Mouse (Mus musculus): ENCODE data around the gene Krt33a. TPM values are rescaled to one million over a fixed set of nuclear protein-coding genes. Genes with fewer than 3 reads are reported as not detected.

Gene Krt33a
- not detected for polyA plus RNA-seq (2017; shearing (Covaris generic))

GRCm38 (mm10) chr11:100016112-100016511 lies at the start of gene Krt33a:
Gene Krt33a, minus strand, starts transcription at chr11:100016212.

DNA sequence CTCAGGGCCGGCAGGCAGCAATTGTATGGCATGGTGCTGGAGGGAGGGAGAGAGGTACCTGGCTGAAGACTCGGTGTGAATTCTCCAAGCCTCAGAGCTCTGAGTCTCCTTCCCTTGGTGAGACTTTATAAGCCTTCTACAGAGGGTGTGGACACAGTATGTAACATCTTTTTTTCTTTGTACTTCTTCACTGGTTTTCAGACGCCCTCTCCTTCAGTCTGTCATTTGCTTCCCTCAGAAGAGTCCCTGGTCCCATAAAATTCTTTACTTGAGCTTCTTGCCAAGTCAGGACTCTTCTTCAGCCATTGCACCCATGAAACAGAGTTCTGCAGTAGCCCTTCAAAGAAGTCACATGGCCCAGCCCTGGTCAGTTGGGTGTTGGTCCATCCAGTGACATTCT lies 34.4 kb upstream of the Krt33a start, which contains the start of gene Krt31:
Gene Krt31 (minus strand): TSS at position 101 of the 400 bp plus-strand sequence.

DNA sequence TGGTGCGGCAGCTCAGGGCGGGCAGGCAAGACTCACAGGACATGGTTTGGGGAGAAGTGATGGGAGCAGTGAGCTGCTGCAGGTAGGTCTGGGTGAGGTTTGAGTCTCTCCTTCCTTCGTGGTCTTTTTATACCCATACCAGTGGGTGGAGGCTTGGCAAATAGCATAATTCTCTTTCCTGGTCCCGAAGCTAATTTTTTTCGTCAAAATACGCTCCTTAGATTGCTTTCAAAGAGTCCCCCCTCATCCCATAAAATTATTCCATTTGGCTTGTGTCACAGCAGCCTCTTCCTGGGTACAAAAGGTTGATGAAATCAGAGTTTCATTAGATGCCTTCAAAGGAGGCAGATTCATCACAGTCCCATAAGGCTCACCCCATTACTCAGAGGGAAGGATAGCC lies 25.4 kb upstream of the Krt33a start, which contains the start of gene Krt34:
Gene Krt34 (minus strand): TSS at position 101 of the 400 bp plus-strand sequence.

GRCm38 (mm10) chr11:100029768-100030167 lies 13.8 kb upstream of the Krt33a start, which contains the start of gene Krt33b:
Gene Krt33b, minus strand, starts transcription at chr11:100029868.

GRCm38 (mm10) chr11:99993620-99994383 lies 22.2 kb downstream of the Krt33a start, which contains the start of gene Krtap17-1:
Gene Krtap17-1, minus strand, starts transcription at chr11:99993994.

DNA sequence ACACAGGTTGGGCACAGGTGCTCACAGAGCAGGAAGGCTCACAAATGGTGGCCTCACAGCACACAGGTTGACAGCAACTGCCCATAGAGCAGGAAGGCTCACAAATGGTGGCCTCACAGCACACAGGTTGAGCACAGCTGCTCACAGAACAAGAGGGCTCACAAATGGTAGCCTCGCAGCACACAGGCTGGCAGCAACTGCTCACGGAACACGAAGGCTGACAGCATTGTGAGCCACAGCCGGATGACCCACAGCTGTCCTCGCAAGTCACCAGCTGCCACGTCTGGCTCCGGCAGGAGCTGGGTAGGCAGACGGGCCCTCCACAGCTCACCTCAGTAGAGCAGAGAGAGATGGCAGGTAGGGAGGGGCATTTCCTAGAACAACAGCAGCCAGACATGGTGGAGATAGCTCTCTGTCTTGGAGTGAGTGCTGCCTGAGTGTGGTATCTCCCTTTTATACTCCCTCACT lies 29.8 kb downstream of the Krt33a start, which contains the start of gene Krtap16-1:
Gene Krtap16-1 (minus strand): TSS at position 418 of the 468 bp plus-strand sequence.

GRCm38 (mm10) chr11:99978953-99979352 lies 37.1 kb downstream of the Krt33a start, which contains the start of gene Krtap29-1:
Gene Krtap29-1, minus strand, starts transcription at chr11:99979053.

Other genes with a start within 250 kb of the Krt33a start
- not detected for gene Gm11595, start 243.3 kb downstream of the Krt33a start, polyA plus RNA-seq (2017; shearing (Covaris generic))
- gene Krtap4-8, start 235.5 kb downstream of the Krt33a start, polyA plus RNA-seq (2017; shearing (Covaris generic)): not detected
- gene Krtap4-9, start 231.0 kb downstream of the Krt33a start, polyA plus RNA-seq (2017; shearing (Covaris generic)): not detected
- gene Gm11596, start 222.7 kb downstream of the Krt33a start, polyA plus RNA-seq (2017; shearing (Covaris generic)): not detected
- not detected for gene Gm11569, start 217.3 kb downstream of the Krt33a start, polyA plus RNA-seq (2017; shearing (Covaris generic))
- gene Gm11554, start 211.8 kb downstream of the Krt33a start, polyA plus RNA-seq (2017; shearing (Covaris generic)): not detected
- not detected for gene Krtap4-13, start 206.3 kb downstream of the Krt33a start, polyA plus RNA-seq (2017; shearing (Covaris generic))
- not detected for gene Gm11564, start 200.5 kb downstream of the Krt33a start, polyA plus RNA-seq (2017; shearing (Covaris generic))
- gene 2300003K06Rik, start 178.1 kb downstream of the Krt33a start, polyA plus RNA-seq (2017; shearing (Covaris generic)): not detected
- not detected for gene Krtap4-16, start 164.6 kb downstream of the Krt33a start, polyA plus RNA-seq (2017; shearing (Covaris generic))
- not detected for gene Gm11568, start 158.3 kb downstream of the Krt33a start, polyA plus RNA-seq (2017; shearing (Covaris generic))
- gene Gm11559, start 151.7 kb downstream of the Krt33a start, polyA plus RNA-seq (2017; shearing (Covaris generic)): not detected
- not detected for gene Krtap9-1, start 142.8 kb downstream of the Krt33a start, polyA plus RNA-seq (2017; shearing (Covaris generic))
- not detected for gene Gm11567, start 137.0 kb downstream of the Krt33a start, polyA plus RNA-seq (2017; shearing (Covaris generic))
- not detected for gene Krtap31-1, start 108.3 kb downstream of the Krt33a start, polyA plus RNA-seq (2017; shearing (Covaris generic))
- gene Gm11565, start 101.5 kb downstream of the Krt33a start, polyA plus RNA-seq (2017; shearing (Covaris generic)): not detected
- gene Krtap31-2, start 79.9 kb downstream of the Krt33a start, polyA plus RNA-seq (2017; shearing (Covaris generic)): not detected
- gene Krtap9-5, start 67.7 kb downstream of the Krt33a start, polyA plus RNA-seq (2017; shearing (Covaris generic)): not detected
- not detected for gene Krtap29-1, start 37.2 kb downstream of the Krt33a start, polyA plus RNA-seq (2017; shearing (Covaris generic))
- gene Krtap16-1, start 29.6 kb downstream of the Krt33a start, polyA plus RNA-seq (2017; shearing (Covaris generic)): not detected
- not detected for gene Krtap17-1, start 22.2 kb downstream of the Krt33a start, polyA plus RNA-seq (2017; shearing (Covaris generic))
- gene Krt33b, start 13.7 kb upstream of the Krt33a start, polyA plus RNA-seq (2017; shearing (Covaris generic)): not detected
- not detected for gene Krt34, start 25.3 kb upstream of the Krt33a start, polyA plus RNA-seq (2017; shearing (Covaris generic))
- gene Krt31, start 34.3 kb upstream of the Krt33a start, polyA plus RNA-seq (2017; shearing (Covaris generic)): not detected
- not detected for gene Krt32, start 72.0 kb upstream of the Krt33a start, polyA plus RNA-seq (2017; shearing (Covaris generic))
- gene Krt35, start 80.0 kb upstream of the Krt33a start, polyA plus RNA-seq (2017; shearing (Covaris generic)): not detected
- gene Krt36, start 89.4 kb upstream of the Krt33a start, polyA plus RNA-seq (2017; shearing (Covaris generic)): not detected
- gene Krt13, start 105.4 kb upstream of the Krt33a start, polyA plus RNA-seq (2017; shearing (Covaris generic)): not detected
- not detected for gene Krt15, start 119.7 kb upstream of the Krt33a start, polyA plus RNA-seq (2017; shearing (Covaris generic))
- gene Krt19, start 132.5 kb upstream of the Krt33a start, polyA plus RNA-seq (2017; shearing (Covaris generic)): not detected
- gene Krt9, start 177.0 kb upstream of the Krt33a start, polyA plus RNA-seq (2017; shearing (Covaris generic)): not detected
- not detected for gene Krt14, start 191.3 kb upstream of the Krt33a start, polyA plus RNA-seq (2017; shearing (Covaris generic))
- not detected for gene Krt16, start 232.7 kb upstream of the Krt33a start, polyA plus RNA-seq (2017; shearing (Covaris generic))
- gene Krt17, start 244.8 kb upstream of the Krt33a start, polyA plus RNA-seq (2017; shearing (Covaris generic)): 3.8 TPM

Measured in CD4-positive, CD25-positive, alpha-beta regulatory T cell, adult 9 weeks (primary cell).